Mouse (Mus musculus): ENCODE data around the gene Acsm1. TPM values are rescaled to one million over a fixed set of nuclear protein-coding genes. Genes with fewer than 3 reads are reported as not detected.
"Not testable (repeated sequence)": the region's sequence is repeated elsewhere in the genome, so short reads cannot be mapped to it uniquely, and the experiment has no call there.

Acsm1 gene
- total RNA-seq (2017) = not detected in 2 replicates

GRCm38 (mm10) chr7:119606664-119607076 is at the start of gene Acsm1:
Gene Acsm1, plus strand, starts transcription at chr7:119607026.
- ATAC-seq (replicated peaks in 1 of 2; ENCODE audit: insufficient read depth in 1 of 2, low FRiP score in 2 of 2, low TSS enrichment in 1 of 2, low read depth in 1 of 2, poor library complexity in 2 of 2, severe bottlenecking in 2 of 2) = no peak

GRCm38 (mm10) chr7:119559789-119560451 is 46.9 kb upstream of the Acsm1 start:
- no peak for ATAC-seq (replicated peaks in 1 of 2; ENCODE audit: insufficient read depth in 1 of 2, low FRiP score in 2 of 2, low TSS enrichment in 1 of 2, low read depth in 1 of 2, poor library complexity in 2 of 2, severe bottlenecking in 2 of 2)

GRCm38 (mm10) chr7:119560452-119560835 is 46.4 kb upstream of the Acsm1 start:
- ATAC-seq (replicated peaks in 1 of 2; ENCODE audit: insufficient read depth in 1 of 2, low FRiP score in 2 of 2, low TSS enrichment in 1 of 2, low read depth in 1 of 2, poor library complexity in 2 of 2, severe bottlenecking in 2 of 2) = no peak

- ATAC-seq (replicated peaks in 1 of 2; ENCODE audit: insufficient read depth in 1 of 2, low FRiP score in 2 of 2, low TSS enrichment in 1 of 2, low read depth in 1 of 2, poor library complexity in 2 of 2, severe bottlenecking in 2 of 2) = no peak
These were observed 45.4 kb upstream of the Acsm1 start for GRCm38 (mm10) chr7:119561441-119561840.

- ATAC-seq (replicated peaks in 1 of 2; ENCODE audit: insufficient read depth in 1 of 2, low FRiP score in 2 of 2, low TSS enrichment in 1 of 2, low read depth in 1 of 2, poor library complexity in 2 of 2, severe bottlenecking in 2 of 2) = not testable (repeated sequence)
These were observed 44.4 kb upstream of the Acsm1 start for GRCm38 (mm10) chr7:119562476-119562875.

GRCm38 (mm10) chr7:119594530-119595107 is 12.2 kb upstream of the Acsm1 start:
- no peak for ATAC-seq (replicated peaks in 1 of 2; ENCODE audit: insufficient read depth in 1 of 2, low FRiP score in 2 of 2, low TSS enrichment in 1 of 2, low read depth in 1 of 2, poor library complexity in 2 of 2, severe bottlenecking in 2 of 2)

GRCm38 (mm10) chr7:119595306-119595705 is 11.5 kb upstream of the Acsm1 start:
- ATAC-seq (replicated peaks in 1 of 2; ENCODE audit: insufficient read depth in 1 of 2, low FRiP score in 2 of 2, low TSS enrichment in 1 of 2, low read depth in 1 of 2, poor library complexity in 2 of 2, severe bottlenecking in 2 of 2) = 0 out of 4 replicates have a peak, but pooled peaks of 1 of the 2 experiments have one; percentile 7

GRCm38 (mm10) chr7:119596536-119596935 is 10.3 kb upstream of the Acsm1 start:
- no peak for ATAC-seq (replicated peaks in 1 of 2; ENCODE audit: insufficient read depth in 1 of 2, low FRiP score in 2 of 2, low TSS enrichment in 1 of 2, low read depth in 1 of 2, poor library complexity in 2 of 2, severe bottlenecking in 2 of 2)

- no peak for ATAC-seq (replicated peaks in 1 of 2; ENCODE audit: insufficient read depth in 1 of 2, low FRiP score in 2 of 2, low TSS enrichment in 1 of 2, low read depth in 1 of 2, poor library complexity in 2 of 2, severe bottlenecking in 2 of 2)
These were observed 5.5 kb upstream of the Acsm1 start for GRCm38 (mm10) chr7:119601195-119601953.

- no peak for ATAC-seq (replicated peaks in 1 of 2; ENCODE audit: insufficient read depth in 1 of 2, low FRiP score in 2 of 2, low TSS enrichment in 1 of 2, low read depth in 1 of 2, poor library complexity in 2 of 2, severe bottlenecking in 2 of 2)
These were observed 4.9 kb upstream of the Acsm1 start for GRCm38 (mm10) chr7:119601954-119602317.

GRCm38 (mm10) chr7:119604903-119605483 is 1.8 kb upstream of the Acsm1 start:
- ATAC-seq (replicated peaks in 1 of 2; ENCODE audit: insufficient read depth in 1 of 2, low FRiP score in 2 of 2, low TSS enrichment in 1 of 2, low read depth in 1 of 2, poor library complexity in 2 of 2, severe bottlenecking in 2 of 2) = no peak

- ATAC-seq (replicated peaks in 1 of 2; ENCODE audit: insufficient read depth in 1 of 2, low FRiP score in 2 of 2, low TSS enrichment in 1 of 2, low read depth in 1 of 2, poor library complexity in 2 of 2, severe bottlenecking in 2 of 2) = no peak
These were observed 731 bp upstream of the Acsm1 start for GRCm38 (mm10) chr7:119605926-119606663.

- no peak for ATAC-seq (replicated peaks in 1 of 2; ENCODE audit: insufficient read depth in 1 of 2, low FRiP score in 2 of 2, low TSS enrichment in 1 of 2, low read depth in 1 of 2, poor library complexity in 2 of 2, severe bottlenecking in 2 of 2)
These were observed 1.1 kb downstream of the Acsm1 start for GRCm38 (mm10) chr7:119607796-119608515.

GRCm38 (mm10) chr7:119616531-119616930 is 9.7 kb downstream of the Acsm1 start:
- no peak for ATAC-seq (replicated peaks in 1 of 2; ENCODE audit: insufficient read depth in 1 of 2, low FRiP score in 2 of 2, low TSS enrichment in 1 of 2, low read depth in 1 of 2, poor library complexity in 2 of 2, severe bottlenecking in 2 of 2)

- ATAC-seq (replicated peaks in 1 of 2; ENCODE audit: insufficient read depth in 1 of 2, low FRiP score in 2 of 2, low TSS enrichment in 1 of 2, low read depth in 1 of 2, poor library complexity in 2 of 2, severe bottlenecking in 2 of 2) = no peak
These were observed 10.8 kb downstream of the Acsm1 start for GRCm38 (mm10) chr7:119617593-119617992.

GRCm38 (mm10) chr7:119618209-119618935 is 11.5 kb downstream of the Acsm1 start:
- ATAC-seq (replicated peaks in 1 of 2; ENCODE audit: insufficient read depth in 1 of 2, low FRiP score in 2 of 2, low TSS enrichment in 1 of 2, low read depth in 1 of 2, poor library complexity in 2 of 2, severe bottlenecking in 2 of 2) = no peak

Data from hematopoietic stem cell, adult 5-6 weeks (primary cell).